ENCODE assay signal across 22 mouse cellular contexts in genomic region chr7:102330270-102330669, GRCm38 (mm10).
"Had no signal": no experiment of that assay in that cellular context is flagged by ENCODE, and none has a peak within 500 bp of the region (broad histone marks: within the 10 kb centered on the region; RNA-seq: fewer than 3 reads in every experiment).

No protein-coding gene starts in this region.

- DNase-seq: kidney, adult 11 months; kidney, adult 8-10 months; kidney, postnatal 14 days; kidney, postnatal 4 days; left cerebral cortex, postnatal 4 days; lung, adult 2 months; lung, postnatal 14 days; lung, postnatal 4 days; retina, postnatal 1 day; right cerebral cortex, postnatal 25 days; spleen, adult 18-20 months; thymus, postnatal 25 days had no signal

- H3K4me3 ChIP-seq: kidney, embryonic 15.5 days; limb, embryonic 12.5 days; limb, embryonic 15.5 days; liver, embryonic 15.5 days; midbrain, embryonic 10.5 days; midbrain, embryonic 13.5 days; myocyte; neural tube, embryonic 13.5 days; stomach, embryonic 15.5 days had no signal

- H3K27me3 ChIP-seq: kidney, embryonic 15.5 days; limb, embryonic 12.5 days; limb, embryonic 15.5 days; liver, embryonic 15.5 days; midbrain, embryonic 13.5 days; neural tube, embryonic 13.5 days; stomach, embryonic 15.5 days had no signal

- H3K27ac ChIP-seq: kidney, embryonic 15.5 days; limb, embryonic 12.5 days; limb, embryonic 15.5 days; liver, embryonic 15.5 days; midbrain, embryonic 10.5 days; midbrain, embryonic 13.5 days; neural tube, embryonic 13.5 days; stomach, embryonic 15.5 days had no signal

- ATAC-seq: midbrain, embryonic 13.5 days; midbrain, embryonic 16.5 days had no signal

- H3K4me1 ChIP-seq: kidney, embryonic 15.5 days; limb, embryonic 12.5 days; limb, embryonic 15.5 days; liver, embryonic 15.5 days; midbrain, embryonic 10.5 days; midbrain, embryonic 13.5 days; neural tube, embryonic 13.5 days; stomach, embryonic 15.5 days had no signal

- H3K9me3 ChIP-seq: kidney, embryonic 15.5 days; limb, embryonic 12.5 days; limb, embryonic 15.5 days; liver, embryonic 15.5 days; midbrain, embryonic 10.5 days; midbrain, embryonic 13.5 days; neural tube, embryonic 13.5 days; stomach, embryonic 15.5 days had no signal

- H3K4me2 ChIP-seq: kidney, embryonic 15.5 days; limb, embryonic 12.5 days; limb, embryonic 15.5 days; liver, embryonic 15.5 days; midbrain, embryonic 13.5 days; neural tube, embryonic 13.5 days; stomach, embryonic 15.5 days had no signal

- H3K9ac ChIP-seq: kidney, embryonic 15.5 days; limb, embryonic 12.5 days; limb, embryonic 15.5 days; liver, embryonic 15.5 days; midbrain, embryonic 13.5 days; neural tube, embryonic 13.5 days; stomach, embryonic 15.5 days had no signal

- H3K36me3 ChIP-seq: kidney, embryonic 15.5 days; limb, embryonic 12.5 days; limb, embryonic 15.5 days; liver, embryonic 15.5 days; midbrain, embryonic 10.5 days; midbrain, embryonic 13.5 days; neural tube, embryonic 13.5 days; stomach, embryonic 15.5 days had no signal
